Comparison of ENCODE assay signal across 21 mouse cellular contexts in genomic region chr19:41657446-41657845, GRCm38 (mm10).
DNase-seq lines count a peak whose midpoint lies in the region; ATAC-seq lines count a peak whose summit lies in the region.
"Had no signal": no experiment of that assay in that cellular context is flagged by ENCODE, and none has a peak within 500 bp of the region (broad histone marks: within the 10 kb centered on the region; RNA-seq: fewer than 3 reads in every experiment).

No protein-coding gene starts in this region.

- no peak overlapping the region for H3K9ac ChIP-seq in forebrain, embryonic 11.5 days (ENCODE audit: low read length)
- H3K9ac ChIP-seq in neural tube, embryonic 12.5 days = 0 out of 2 replicates have a peak overlapping the region, but pooled peaks have one; percentile 17
- H3K9ac ChIP-seq: embryonic facial prominence, embryonic 15.5 days; heart, embryonic 12.5 days; hindbrain, embryonic 13.5 days had no signal

- peak overlapping the region; percentile 25; the same call in 1 of the 2 replicates for H3K27ac ChIP-seq in forebrain, embryonic 10.5 days
- no peak overlapping the region for H3K27ac ChIP-seq in forebrain, embryonic 11.5 days (ENCODE audit: low read depth, low read length)
- H3K27ac ChIP-seq in neural tube, embryonic 12.5 days = no peak overlapping the region
- H3K27ac ChIP-seq: embryonic facial prominence, embryonic 15.5 days; hindbrain, embryonic 13.5 days; kidney, postnatal 0 days; limb, embryonic 10.5 days had no signal

- H3K27me3 ChIP-seq in forebrain, embryonic 10.5 days (ENCODE audit: poor library complexity, severe bottlenecking) = peaks cover 95% of the 10 kb centered on the region
- H3K27me3 ChIP-seq in forebrain, embryonic 11.5 days (ENCODE audit: control insufficient read depth, insufficient read depth, low read length) = peaks cover 9% of the 10 kb centered on the region; the same call in 1 of the 2 replicates
- H3K27me3 ChIP-seq in neural tube, embryonic 12.5 days (replicated peaks) = peaks cover 22% of the 10 kb centered on the region

- H3K36me3 ChIP-seq in forebrain, embryonic 10.5 days (replicated peaks) = no peaks in the 10 kb centered on the region
- H3K36me3 ChIP-seq in forebrain, embryonic 11.5 days (ENCODE audit: control insufficient read depth, insufficient read depth, low read length) = no peaks in the 10 kb centered on the region
- H3K36me3 ChIP-seq in neural tube, embryonic 12.5 days = no peaks in the 10 kb centered on the region
- H3K36me3 ChIP-seq: embryonic facial prominence, embryonic 15.5 days; heart, embryonic 12.5 days; hindbrain, embryonic 13.5 days; limb, embryonic 10.5 days had no signal

- WGBS in forebrain, embryonic 10.5 days = 8% methylated on average over 9 of the region's 9 CpGs
- 7% methylated on average over 9 of the region's 9 CpGs for WGBS in forebrain, embryonic 11.5 days
- WGBS in neural tube, embryonic 12.5 days = 28% methylated on average over 9 of the region's 9 CpGs

- H3K4me2 ChIP-seq in forebrain, embryonic 11.5 days (ENCODE audit: low read depth, low read length, severe bottlenecking) = no peak overlapping the region
- no peak overlapping the region for H3K4me2 ChIP-seq in neural tube, embryonic 12.5 days (replicated peaks)
- H3K4me2 ChIP-seq: embryonic facial prominence, embryonic 15.5 days; heart, embryonic 12.5 days; hindbrain, embryonic 13.5 days had no signal

- H3K4me1 ChIP-seq in forebrain, embryonic 10.5 days = peaks cover 61% of the 10 kb centered on the region
- peaks cover 12% of the 10 kb centered on the region; the same call in 1 of the 2 replicates for H3K4me1 ChIP-seq in forebrain, embryonic 11.5 days (replicated peaks; ENCODE audit: control insufficient read depth, insufficient read depth, low read length)
- peaks cover 51% of the 10 kb centered on the region for H3K4me1 ChIP-seq in neural tube, embryonic 12.5 days
- H3K4me1 ChIP-seq: heart, embryonic 12.5 days; limb, embryonic 10.5 days had no signal

- intact Hi-C loops in heart, postnatal 36 days (cut with DNase I) = loop anchor here (10.0 kb wide), 1 partner anchor 207 kb away; no protein-coding TSS in a partner anchor

- no peak for ATAC-seq in forebrain, embryonic 11.5 days (replicated peaks; ENCODE audit: low FRiP score)
- ATAC-seq in neural tube, embryonic 12.5 days (ENCODE audit: low FRiP score, low read depth) = no peak
- ATAC-seq: activated CD4-positive, CD25-positive, alpha-beta regulatory T cell, adult 4 months had no signal

- no peak for DNase-seq in forebrain, embryonic 10.5 days (ENCODE audit: extremely low spot score, low spot score)
- no peak for DNase-seq in forebrain, embryonic 11.5 days (ENCODE audit: low spot score)
- DNase-seq in neural tube, embryonic 10.5 days (ENCODE audit: extremely low spot score, low spot score) = no peak
- peak; percentile 52 for DNase-seq in retina, adult 2 months (ENCODE audit: low read depth, low spot score)
- no peak for DNase-seq in cerebellum, adult 11-12 months
- no peak for DNase-seq in heart, postnatal 36 days
- DNase-seq: adrenal gland, adult 8-10 months; cerebellum, adult 8-10 months; gastrocnemius, postnatal 14 days; heart, adult 18-20 months; heart, postnatal 10 days; kidney, adult 18-20 months; thymus, adult 18-20 months; thymus, postnatal 36 days had no signal

- no peaks in the 10 kb centered on the region for H3K9me3 ChIP-seq in forebrain, embryonic 10.5 days
- no peaks in the 10 kb centered on the region for H3K9me3 ChIP-seq in forebrain, embryonic 11.5 days (ENCODE audit: control insufficient read depth, low read length)
- no peaks in the 10 kb centered on the region for H3K9me3 ChIP-seq in neural tube, embryonic 12.5 days
- H3K9me3 ChIP-seq: embryonic facial prominence, embryonic 15.5 days; heart, embryonic 12.5 days; hindbrain, embryonic 13.5 days; limb, embryonic 10.5 days had no signal

- peak overlapping the region; percentile 10; the same call in 1 of the 2 replicates for H3K4me3 ChIP-seq in forebrain, embryonic 10.5 days
- H3K4me3 ChIP-seq in forebrain, embryonic 11.5 days (ENCODE audit: low read depth, low read length) = no peak overlapping the region
- H3K4me3 ChIP-seq in neural tube, embryonic 12.5 days = no peak overlapping the region
- H3K4me3 ChIP-seq: embryonic facial prominence, embryonic 15.5 days; heart, embryonic 12.5 days; hindbrain, embryonic 13.5 days; limb, embryonic 10.5 days had no signal
